Mouse (Mus musculus) cerebellum, postnatal 14 days (tissue): ENCODE measurements at regions not wholly inside any gene's neighbourhood (a gene's known extent, or its start where the extent isn't known, plus 50 kb on each side); places are given as distances from the start of the nearest gene placed in this dataset.

Experiments
- DNase-seq, 2 experiments: peaks; one replicate each; pipeline ENCODE4 v3.0.0; 2021; ENCODE audit warnings: mixed read lengths in 2 of 2

DNA sequence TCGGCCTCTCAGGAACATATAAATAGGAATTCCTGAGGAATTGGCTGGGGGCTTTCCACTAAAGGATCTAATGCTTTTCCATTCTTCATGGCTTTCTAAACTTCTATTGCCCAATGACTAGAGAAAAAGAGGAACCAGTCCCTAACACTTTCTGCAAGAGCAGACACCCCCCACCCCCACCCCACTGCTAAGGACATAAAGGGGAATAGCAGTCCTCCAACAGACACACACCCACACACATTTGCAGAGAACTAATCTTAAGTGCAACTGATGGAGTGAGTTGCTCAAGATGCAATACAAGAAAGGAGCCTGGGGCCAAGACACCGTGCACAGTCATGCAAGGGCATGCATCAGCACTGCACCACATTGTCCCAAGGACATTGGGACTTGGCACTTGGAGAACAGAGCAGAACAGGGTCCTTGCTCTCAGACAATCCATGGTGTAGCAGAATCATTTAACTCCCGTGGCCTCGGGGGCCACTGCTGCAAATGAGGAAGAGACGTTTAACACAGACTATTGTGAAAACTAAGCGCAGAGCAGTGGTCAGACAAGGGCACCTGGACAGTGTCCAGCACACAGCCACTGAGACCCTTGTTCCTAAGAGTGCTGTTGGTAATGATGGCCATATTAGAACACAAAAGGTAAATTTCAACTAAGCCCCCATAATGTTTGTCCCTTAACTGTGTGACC lies 161.1 kb downstream of the Xpnpep1 start:
- no peak for DNase-seq

DNA sequence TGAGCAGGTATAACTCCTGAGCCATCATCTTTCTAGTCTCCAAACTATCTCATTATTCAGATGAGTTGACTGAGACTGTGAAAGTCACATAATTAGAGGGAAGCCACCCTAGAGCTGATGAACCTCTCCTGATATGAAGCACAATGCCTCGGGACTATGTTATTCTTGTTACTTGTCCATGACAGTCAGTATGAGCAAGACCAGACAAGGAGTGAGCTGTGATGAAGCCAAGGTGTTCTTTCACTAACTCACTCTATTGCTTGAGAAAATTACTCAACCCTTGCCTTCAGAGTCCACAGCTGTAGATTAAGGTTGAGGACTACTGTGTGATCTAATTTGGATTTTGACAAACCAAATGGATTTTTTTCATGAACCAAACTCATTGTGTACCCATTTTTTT lies 173.4 kb downstream of the Xpnpep1 start:
- DNase-seq = no peak

DNA sequence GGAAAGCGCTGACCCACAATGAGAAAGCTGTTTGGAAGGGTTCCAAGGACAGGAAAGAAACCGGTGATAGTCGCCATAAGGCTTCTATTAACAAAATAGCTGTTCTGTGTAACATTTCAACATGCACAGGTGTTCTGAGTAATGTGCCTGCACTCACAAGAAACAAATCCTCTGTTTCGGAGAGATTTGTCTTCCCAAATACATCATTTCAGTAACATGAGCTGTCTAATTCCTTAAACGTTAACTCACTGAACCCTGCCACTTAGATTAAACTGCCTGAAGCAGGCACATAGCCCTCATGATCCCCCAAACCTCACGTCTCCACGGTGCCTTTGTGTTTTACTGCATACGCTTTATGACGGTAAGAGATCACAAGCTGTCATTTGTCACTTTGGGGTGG lies 178.4 kb downstream of the Xpnpep1 start:
- no peak for DNase-seq

DNA sequence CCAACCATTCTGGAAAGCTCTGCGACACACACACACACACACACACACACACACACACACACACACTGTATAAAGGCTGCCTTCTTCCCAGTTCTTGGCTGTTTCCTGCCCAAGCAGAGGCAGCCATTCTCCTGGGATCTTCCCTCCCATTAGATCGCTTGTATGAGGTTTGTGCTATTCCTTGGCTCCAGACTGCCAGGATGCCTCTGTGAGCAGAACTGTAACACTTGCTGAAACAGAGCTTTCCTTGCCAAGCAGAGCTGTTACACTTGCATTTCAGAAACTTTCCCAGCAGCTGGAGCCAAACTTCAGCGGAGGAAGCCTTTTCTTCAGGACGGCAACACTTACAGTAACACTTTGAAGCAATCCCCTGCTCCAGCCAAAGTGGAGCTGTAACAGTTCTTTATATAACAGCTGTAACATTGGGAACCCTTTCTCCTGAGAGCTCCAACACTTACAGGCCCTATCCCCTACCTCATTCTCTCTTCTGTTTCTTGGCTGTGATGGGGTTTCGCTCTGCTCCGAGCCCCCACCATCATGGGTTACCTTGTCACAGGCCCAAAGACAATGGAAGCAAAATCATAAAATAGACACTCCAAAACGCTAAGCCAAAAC lies 185.8 kb downstream of the Xpnpep1 start:
- DNase-seq = no peak

DNA sequence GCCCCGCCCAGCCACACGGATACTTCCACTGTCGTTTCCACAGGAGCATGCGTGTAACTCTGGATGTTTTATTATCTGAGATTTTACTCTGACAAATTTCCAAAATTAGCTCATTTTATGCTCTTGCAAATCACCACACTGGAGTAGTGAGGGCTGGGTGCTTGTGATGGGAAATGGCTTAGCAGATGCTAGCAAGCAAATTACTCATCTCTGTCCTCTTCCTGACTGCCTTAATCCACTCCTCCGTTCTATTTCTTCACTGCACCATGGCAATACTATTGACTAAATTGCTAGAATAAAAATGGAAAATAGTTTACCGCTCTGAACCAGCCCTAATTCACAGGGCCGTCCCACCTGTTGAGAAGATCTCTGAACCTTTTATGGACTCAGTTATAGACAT lies 223.8 kb downstream of the Xpnpep1 start:
- DNase-seq = no peak

DNA sequence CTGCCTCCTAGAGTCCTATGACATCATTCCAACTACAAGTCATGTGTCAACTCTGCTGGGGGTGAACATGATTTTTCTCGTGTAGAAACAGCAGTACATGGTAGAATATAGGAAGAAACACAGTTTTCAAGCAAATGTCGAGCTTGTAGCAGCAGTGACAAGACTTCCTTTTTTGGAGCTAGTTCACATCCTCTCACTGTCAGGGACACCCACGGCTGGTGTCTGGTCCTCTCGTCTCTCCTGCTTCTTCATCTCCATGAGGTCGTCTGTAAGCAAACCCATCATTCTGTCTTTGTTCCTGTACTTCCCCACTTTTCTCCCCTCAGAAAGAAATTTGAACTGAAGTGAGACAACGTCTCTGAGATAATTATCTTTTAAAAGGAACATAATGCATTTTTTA lies 228.0 kb downstream of the Xpnpep1 start:
- DNase-seq = no peak

DNA sequence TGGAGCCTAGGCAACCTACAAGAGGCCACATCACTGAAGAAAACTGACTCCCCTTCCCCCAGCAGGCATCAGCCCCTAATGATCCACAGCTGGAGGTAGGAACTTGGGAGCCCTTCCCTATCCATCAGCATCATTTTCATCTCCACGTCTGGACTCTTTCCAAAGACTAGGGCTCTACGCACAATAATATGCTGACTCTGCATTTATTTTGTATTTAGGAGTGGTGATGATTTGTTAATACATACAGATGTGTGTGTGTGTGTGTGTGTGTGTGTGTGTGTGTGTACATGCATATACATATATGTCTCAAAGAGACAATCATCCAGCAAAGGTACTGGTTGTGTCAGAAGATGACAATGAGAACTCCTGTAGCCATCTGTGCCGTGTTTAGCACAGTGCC lies 251.2 kb downstream of the Xpnpep1 start:
- no peak for DNase-seq

DNA sequence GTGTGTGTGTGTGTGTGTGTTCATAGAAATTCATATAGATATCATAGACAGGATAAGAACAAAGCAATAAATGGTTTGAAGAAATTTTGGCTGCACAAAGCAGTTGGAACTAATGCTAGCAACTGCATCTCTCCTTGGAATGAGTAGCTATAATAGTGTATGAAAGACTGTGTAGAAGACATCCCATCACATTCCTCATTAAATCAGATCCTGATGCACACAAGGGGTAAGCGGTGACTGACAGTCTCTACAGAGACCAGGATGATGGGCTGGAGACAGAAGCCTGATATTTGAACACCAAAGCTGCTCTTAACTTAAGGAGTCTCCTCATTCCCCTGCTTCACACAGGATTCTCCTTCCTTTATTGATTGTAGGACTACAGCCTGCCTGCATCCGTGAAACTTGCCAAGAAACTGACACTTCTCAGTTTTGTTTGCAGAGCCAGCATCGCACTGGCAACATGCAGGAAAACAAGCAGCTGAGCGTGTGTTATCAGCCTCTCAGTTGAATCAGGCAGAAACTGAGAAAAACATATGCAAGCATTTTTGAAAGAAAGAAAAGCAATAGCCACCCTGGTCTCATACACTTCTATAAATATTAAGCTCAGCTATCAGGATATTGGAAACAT lies 271.1 kb downstream of the Xpnpep1 start:
- DNase-seq = no peak

DNA sequence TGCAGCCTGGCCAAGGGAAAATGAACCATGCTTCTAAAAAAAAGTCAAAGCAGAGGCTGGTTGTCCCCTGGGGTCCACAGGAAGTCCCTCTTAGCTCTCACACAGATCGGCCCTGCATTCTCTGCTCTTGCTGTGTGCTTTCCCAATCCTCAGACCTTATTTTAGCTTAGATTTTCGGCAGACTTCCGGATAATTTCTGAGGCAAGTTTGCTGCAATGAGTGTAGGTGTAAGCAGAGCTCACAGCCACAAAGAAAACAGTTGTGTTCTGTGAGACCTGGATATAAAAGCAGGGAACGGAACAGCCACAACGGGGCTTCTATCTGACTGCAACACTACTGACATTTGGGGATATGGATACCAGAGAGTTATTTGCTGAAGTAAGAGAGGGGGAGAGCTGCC lies 271.9 kb downstream of the Xpnpep1 start:
- no peak for DNase-seq

DNA sequence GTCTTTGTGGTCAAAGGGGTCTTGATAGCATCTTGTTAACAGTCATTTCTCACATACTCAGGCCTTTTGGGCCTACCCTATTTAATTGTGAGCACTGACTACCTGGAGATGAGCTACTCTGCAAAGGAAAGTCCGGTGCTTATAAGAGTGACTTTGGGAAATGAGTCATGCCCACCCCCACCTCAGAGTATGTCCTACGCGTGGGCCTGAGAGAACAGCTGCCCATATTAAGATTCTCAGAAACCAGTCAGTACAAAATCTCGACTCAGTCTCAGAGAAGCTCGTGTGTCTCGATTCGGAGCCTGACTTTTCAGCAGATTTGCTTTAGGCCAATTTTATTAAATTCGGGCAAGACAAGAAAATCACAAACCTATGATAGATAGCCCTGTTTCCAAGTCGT lies 301.1 kb downstream of the Xpnpep1 start:
- no peak for DNase-seq

DNA sequence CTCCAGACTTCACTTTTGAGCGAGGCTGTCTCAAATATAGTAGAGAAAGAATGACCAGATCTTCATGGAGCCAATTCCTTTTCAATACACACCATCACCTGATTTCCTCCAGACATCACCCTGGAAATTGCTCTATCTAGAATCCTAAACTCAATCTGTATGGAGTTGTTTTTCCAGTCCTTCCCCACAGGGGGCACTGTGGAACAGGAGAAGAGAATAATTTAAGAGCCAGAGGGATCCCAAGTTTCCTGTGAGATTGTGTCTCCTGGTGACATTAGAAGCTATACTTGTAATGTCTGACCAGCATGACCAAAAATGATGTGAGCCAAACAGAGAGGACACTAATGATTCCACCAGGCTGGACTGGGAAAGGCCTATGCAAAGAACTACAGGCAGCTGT lies 318.2 kb downstream of the Xpnpep1 start:
- DNase-seq = peak in 1 of 2 experiments; percentile 7

DNA sequence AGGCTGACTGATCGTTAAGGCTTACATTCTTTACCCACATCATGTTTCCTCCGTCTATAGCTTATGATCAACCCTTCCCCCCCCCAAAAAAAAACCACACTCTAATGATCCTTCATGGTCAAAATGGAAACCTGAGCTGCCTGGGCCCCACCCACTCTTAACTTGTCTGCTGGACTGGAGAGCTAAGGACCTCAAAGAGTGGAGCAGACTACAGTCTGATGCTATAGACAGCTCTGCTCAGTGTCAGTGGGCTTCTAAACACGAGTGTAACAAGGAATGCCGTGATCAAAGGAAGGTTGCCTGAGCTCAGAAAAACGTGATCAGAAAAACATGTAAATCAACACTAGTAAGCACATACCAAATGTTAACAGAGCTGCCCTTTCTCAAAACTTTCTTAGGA lies 324.7 kb downstream of the Xpnpep1 start:
- DNase-seq = no peak

DNA sequence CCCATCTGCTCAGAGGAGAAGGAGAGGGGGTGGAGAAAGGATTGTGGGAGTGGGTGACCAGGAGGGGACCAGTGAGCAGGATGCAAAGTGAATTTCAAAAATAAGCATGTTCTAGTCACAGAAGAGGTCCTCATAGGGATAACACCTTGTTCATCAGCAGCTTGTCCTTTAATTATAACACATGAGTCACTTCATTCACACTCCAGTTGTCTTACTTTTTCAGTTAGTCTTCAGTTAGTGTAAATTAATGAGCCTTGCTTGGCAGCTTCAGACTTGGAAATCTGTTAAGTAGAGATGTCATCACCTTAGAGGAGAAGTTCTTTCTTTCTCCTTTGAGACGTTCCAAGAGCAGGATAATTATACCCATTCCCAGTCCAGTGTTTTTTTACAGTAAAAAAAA lies 332.3 kb downstream of the Xpnpep1 start:
- no peak for DNase-seq

DNA sequence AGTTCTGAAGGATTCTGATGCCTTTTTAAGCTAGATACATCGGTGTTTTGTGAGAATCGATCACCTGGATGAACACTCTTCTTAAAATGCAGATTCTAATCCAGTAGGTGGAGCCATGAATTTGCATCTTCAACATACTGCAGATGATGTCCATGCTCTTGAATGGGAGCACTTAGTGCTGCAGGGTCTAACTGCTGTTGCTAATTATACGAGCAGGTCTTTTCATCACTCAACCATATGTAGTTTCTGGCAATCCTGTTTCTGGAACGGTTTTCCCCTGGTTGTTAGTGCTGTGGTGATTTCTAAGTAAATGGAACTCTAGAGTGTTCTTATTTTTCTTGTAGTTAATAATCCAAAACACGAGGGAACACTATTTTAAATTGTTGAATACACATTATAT lies 379.0 kb downstream of the Xpnpep1 start:
- peak in 1 of 2 experiments; percentile 13 for DNase-seq

DNA sequence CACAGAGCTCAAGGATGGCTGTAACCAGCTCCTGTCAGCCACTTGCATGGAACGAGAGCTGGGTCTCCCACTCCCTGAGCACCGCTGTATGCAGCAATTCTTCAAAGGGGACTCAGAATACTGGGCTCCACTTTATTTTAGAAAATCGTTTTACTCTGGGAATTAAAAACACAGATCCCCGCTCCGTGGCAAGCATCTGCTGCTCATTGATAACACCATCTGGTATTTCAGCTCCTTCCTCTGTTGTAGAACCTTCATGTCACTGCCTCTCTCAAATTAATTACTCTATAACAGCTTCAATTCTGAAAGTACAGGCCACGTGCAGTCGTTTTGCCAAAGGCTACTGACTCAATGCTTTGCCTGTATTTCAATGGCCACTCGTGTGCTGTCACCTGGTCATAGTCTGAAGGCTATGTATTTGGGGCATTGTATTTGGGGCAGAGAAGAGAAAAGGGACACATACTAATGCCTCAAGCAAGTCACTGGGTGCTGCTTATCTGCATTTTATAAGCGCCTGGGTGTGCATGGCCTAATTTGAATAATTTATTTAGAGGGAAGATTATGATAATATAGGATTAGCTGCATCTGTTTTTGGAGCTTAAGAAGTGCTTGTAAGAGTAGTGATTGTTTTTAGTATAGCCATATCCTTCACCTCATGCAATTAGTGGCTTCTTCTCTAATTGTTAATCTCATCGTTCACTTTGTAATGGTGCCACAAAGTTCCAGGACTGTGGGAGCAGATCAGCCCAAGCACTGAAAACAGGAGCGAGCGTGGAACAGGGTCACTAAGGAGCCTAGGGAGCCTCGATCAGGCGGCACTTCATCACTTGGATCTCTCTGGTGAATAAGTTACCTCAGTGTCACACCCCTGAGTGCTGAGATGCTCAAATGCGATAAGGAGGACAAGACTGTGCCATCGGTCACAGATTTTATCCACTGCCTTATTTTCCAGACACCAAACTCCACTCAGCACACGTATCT lies 383.3 kb downstream of the Ins1 start:
- DNase-seq = no peak

DNA sequence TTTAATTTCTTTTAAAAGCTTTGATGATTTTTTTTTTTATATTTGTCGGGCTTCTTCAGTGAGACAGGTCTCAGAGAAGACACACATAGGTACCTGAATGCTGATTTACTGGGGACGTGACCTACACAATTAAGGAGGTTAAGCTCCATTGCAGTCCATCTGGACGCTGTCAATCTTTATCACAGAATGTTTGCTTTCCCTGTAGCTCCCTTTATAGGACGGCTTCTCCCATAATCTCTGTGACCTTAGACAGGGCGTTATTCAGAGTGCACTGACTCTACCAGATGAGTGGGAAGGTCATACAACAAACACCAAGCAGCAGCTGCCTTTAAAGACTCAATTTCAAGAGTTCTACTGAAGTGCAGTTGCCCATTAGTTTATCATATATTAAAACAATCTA lies 376.1 kb downstream of the Ins1 start:
- DNase-seq = no peak

DNA sequence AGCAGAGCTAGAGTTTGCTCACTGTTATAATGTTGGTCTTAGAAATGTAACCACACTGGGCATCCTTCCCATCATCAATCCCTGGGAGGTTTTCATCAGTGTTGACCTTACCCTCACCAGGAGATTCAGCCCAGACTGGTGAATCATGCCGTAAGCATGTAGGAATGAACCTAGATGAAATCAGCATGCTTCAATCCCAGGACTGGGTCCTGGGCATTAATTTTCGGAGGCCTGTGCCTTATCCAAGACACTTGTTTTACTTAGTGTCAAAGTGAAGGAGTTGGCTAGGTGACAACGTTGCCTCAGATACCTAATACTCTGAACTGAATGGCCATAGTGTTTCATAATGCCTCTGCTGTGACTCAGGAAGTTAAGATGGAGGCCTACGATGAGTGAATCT lies 368.4 kb downstream of the Ins1 start:
- DNase-seq = no peak

DNA sequence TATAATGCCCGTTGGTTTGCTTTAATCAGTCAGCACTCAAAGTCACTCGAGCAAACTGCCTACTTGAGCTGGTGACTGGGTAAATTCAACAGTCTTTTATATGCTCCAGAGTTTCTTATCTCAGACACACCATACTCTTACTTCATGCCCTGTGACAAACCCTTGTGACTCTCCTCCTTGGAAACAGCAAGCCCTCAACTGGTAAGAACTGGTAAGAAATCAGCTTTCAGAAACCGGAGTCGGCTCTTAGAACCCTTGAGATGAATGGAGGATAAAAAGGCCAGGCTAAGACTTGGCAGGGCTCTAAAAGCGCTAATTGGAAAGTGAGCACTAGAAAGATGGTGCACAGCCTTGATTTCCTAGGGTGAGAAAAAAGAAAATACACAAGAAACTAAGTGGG lies 360.2 kb downstream of the Ins1 start:
- DNase-seq = no peak

DNA sequence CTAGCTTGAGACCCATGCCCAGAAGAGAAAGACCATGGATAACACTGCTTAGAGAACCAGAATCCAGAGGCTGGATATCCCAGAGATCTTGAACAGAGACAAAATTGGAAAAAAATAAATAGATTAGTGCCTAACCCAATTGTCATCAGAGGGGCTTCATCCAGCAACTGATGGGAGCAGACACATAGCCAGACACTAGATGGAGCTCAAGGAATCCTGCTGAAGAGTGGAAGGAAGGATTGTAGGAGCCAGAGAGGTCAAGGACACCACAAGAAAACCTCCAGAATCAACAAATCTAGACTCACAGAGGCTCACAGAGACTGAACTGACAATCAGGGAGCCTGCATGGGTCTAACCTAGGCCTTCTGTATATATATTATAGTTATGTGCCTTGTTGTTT lies 359.4 kb downstream of the Ins1 start:
- peak; percentile 7 to 13 for DNase-seq

DNA sequence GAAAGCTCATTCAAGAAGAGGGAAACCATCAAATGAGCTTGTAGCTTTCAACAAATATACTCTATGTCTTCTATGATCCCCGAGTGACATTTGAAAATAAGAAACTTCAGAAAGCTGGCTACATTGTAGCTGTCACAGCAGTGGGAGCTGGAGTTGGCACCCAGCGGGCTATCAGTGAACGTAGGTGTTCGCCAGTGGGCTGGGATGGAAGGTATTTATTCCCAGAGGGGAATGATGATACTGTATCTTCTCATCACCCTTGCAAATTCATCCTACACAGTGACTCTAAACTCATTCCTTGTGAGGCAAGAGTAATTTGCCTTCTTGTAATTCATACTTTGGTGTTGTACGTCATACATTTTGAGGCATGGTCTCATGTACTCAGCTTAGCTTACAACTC lies 349.3 kb downstream of the Ins1 start:
- no peak for DNase-seq

DNA sequence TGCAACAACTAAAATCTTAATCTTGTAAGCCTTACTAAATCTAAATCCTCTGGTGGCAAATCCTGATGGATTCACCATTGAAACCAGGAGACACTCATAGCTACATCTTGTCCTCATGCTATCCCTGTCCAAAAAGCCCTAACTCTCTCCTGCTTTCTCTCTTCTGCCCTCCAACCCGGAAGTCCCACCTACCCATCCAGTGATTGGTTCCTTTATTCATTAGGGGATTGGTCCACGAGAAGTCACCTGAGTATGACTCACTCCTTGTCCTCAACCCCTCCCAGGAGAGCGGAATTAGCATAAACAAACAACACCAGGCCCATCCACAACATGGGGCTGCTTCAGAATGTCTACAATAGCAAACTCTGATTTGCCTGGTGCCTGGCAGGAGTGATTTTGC lies 342.8 kb downstream of the Ins1 start:
- DNase-seq = no peak

DNA sequence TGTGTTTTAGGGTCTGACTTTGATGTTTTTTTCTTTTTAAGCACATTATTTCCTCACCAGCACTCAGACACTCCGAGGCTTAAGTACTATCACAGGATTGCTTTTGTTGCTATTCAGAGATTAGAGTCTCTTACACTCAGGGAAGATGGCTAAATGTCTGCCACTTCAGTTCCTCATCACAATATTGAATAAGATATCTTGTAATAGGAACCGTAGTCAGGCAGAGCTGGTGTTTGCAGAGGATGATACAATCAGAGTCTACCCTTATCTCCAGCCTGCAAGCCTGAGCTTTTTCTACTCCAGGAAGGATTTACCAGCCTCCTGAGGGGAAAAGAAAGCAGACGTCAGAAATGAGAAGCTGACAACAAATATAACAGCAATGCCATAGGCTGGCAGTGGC lies 336.3 kb downstream of the Ins1 start:
- no peak for DNase-seq

DNA sequence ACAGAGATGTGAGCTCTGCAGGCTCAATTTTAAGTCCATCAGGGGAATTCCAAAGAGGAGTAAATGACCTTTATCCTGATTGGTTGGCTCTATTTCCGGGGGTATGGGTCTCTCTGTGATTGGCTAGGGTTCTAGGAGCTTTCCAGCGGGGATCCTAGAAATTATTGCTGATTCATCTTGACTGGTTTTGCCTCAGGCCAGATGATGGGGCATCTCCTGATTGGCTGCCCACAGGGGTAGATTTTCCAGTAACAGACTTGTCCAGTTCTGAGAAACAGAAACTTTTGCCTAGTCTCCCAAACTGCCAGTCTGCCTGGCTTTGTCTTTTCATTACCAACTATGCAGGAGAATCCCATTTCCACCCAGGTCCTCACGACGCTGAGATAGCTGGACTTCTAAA lies 301.3 kb downstream of the Ins1 start:
- no peak for DNase-seq
